Mouse (Mus musculus) intestine, embryonic 15.5 days (tissue): ENCODE measurements at regions not wholly inside any gene's neighbourhood (a gene's known extent, or its start where the extent isn't known, plus 50 kb on each side); places are given as distances from the start of the nearest gene placed in this dataset.

Experiments used
- ATAC-seq: fragments of 200-750 bp; cut with Nextera tagmentation; 2 replicates; pipeline ENCODE4 v1.8.0; 2017; ENCODE audit warnings: moderate TSS enrichment, moderate library complexity
- H3K27ac ChIP-seq: fragments of 300-500 bp; sonication (generic); 2 replicates; pipeline ENCODE4 v1.5.1; 2015; ENCODE audit warnings: mild to moderate bottlenecking, inconsistent platforms
- H3K27me3 ChIP-seq: fragments of 300-500 bp; sonication (generic); replicated peaks from 2 replicates; pipeline ENCODE4 v1.6.1; 2015; ENCODE audit warnings: inconsistent platforms
- H3K36me3 ChIP-seq: fragments of 300-500 bp; sonication (generic); 2 replicates; pipeline ENCODE4 v1.6.1; 2015; ENCODE audit warnings: inconsistent platforms
- H3K4me1 ChIP-seq: fragments of 300-500 bp; sonication (generic); replicated peaks from 2 replicates; pipeline ENCODE4 v1.6.1; 2015; ENCODE audit warnings: inconsistent platforms
- H3K4me2 ChIP-seq: fragments of 300-500 bp; sonication (generic); replicated peaks from 2 replicates; pipeline ENCODE4 v1.6.1; 2015; ENCODE audit warnings: mild to moderate bottlenecking, inconsistent platforms
- H3K4me3 ChIP-seq: fragments of 300-500 bp; sonication (generic); replicated peaks from 2 replicates; pipeline ENCODE4 v1.5.1; 2015; ENCODE audit warnings: inconsistent platforms
- H3K9ac ChIP-seq: fragments of 300-500 bp; sonication (generic); 2 replicates; pipeline ENCODE4 v1.6.1; 2015; ENCODE audit warnings: inconsistent platforms
- H3K9me3 ChIP-seq: fragments of 300-500 bp; sonication (generic); 2 replicates; pipeline ENCODE4 v1.6.1; 2016; ENCODE audit warnings: inconsistent platforms
- WGBS: fragments of 180-500 bp; shearing (Covaris S2); methylation state at CpG from one replicate; pipeline ENCODE4 v1.1.7; 2015; 5-methylcytosine and 5-hydroxymethylcytosine counted together

DNA sequence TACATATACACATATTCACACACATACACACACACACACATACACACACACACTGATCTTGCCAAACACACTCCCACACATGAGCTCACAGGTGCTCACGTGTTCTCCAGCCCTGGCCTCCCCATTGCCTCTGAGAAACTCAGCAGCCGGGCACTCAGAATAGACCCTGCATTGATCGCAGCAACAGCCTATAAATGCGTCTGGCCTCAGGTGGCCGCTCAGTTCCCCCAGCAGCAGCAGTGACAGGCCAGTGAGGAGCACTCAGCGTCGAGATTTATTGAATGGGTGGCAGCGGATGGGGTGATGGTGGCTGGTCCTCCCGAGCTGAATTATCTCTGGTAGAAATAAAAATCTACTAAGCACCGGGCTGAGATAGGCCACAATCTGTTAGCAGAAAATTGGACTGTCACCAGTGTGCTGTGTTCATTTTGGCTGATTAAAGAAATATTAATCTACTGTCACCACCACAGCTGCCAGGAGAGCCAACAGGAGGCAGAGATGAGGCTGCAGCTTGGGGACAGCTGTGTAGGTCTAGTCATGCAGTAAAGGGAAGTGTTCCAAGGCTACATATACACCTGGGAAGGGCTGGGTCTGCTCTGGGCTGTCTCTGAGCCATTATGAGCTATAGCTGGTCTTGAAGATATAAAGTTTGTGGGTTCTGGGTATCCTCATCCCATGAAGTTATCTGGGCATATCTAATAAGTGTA, 80.4 kb upstream of the Ttc34 start:
- H3K4me2 ChIP-seq: no peak overlapping the region
- H3K27ac ChIP-seq: no peak overlapping the region
- no peaks in the 10 kb centered on the region for H3K9me3 ChIP-seq
- no peaks in the 10 kb centered on the region for H3K27me3 ChIP-seq
- WGBS: 74% methylated on average over 10 of the region's 10 CpGs
- no peak overlapping the region for H3K4me3 ChIP-seq
- no peaks in the 10 kb centered on the region for H3K4me1 ChIP-seq
- no peak for ATAC-seq
- H3K9ac ChIP-seq: no peak overlapping the region
- H3K36me3 ChIP-seq: no peaks in the 10 kb centered on the region

DNA sequence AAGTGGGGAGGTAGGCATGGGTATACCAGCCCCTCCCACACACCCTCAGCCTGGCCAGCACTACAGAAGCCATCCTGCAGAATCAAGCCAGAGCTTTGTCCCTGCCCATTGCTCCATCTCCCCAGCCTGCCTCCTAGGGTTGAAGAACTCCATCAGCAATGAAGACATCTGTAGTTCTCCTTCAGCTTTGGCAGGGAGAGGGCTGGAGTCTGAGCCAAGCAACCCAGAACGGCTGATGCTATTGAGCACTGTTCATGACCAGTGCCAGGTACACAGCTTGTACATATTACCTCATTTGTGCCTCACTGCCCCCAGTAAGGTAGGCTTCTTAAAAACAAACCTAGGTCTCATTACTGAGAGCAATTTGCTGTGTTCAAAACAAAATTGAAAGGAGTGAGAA, 77.4 kb upstream of the Ttc34 start:
- H3K9ac ChIP-seq: no peak overlapping the region
- no peak overlapping the region for H3K27ac ChIP-seq
- no peaks in the 10 kb centered on the region for H3K9me3 ChIP-seq
- ATAC-seq: no peak
- H3K4me2 ChIP-seq: no peak overlapping the region
- no peaks in the 10 kb centered on the region for H3K27me3 ChIP-seq
- WGBS: 81% methylated on average over 1 of the region's 1 CpGs
- H3K4me1 ChIP-seq: no peaks in the 10 kb centered on the region
- H3K36me3 ChIP-seq: no peaks in the 10 kb centered on the region
- no peak overlapping the region for H3K4me3 ChIP-seq

DNA sequence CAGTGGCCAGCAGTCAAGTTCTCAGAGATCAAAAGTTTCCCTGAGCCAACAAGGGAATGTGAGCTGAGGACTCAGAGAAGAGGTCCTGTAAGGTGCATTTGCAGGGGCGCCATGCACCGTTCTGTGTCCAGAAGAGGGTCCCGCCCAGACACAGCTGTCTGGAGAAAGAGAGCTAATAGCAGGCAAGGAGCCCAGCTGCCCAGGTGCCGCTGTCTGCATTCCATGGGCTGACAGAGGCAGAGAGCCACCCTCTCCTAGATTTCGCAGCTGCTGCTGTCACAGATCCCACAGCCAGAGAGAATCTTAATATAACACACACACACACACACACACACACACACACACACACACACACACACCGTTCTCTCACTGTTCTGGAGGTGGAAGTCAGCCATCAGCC, 73.0 kb upstream of the Ttc34 start:
- 63% methylated on average over 6 of the region's 6 CpGs for WGBS

DNA sequence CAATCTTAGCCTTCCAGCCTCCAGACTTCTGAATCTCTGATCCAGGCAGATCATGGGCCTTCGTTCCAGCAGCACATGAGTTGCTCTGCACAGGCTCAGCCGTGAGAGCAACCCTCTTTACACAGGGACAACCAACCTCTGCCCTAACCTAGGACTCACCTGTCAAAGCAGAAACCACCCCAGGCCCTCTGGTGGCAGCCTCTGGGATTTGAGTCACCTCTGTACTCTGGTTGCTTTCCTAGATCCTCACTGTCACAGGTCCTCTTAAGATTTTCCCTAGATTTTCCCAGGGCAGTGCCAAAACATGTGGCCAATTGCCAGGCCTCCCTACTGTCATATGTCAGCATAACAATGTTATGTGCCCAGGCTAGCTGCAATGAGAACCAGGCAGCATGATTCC, 71.1 kb upstream of the Ttc34 start:
- peak; percentile 45; the same call in 1 of the 2 replicates for ATAC-seq

More for the DNA sequence above, 73.0 kb upstream of the Ttc34 start:
- no peaks in the 10 kb centered on the region for H3K27me3 ChIP-seq
- H3K4me2 ChIP-seq: no peak overlapping the region
- no peaks in the 10 kb centered on the region for H3K4me1 ChIP-seq
- H3K9ac ChIP-seq: no peak overlapping the region
- no peak overlapping the region for H3K4me3 ChIP-seq
- H3K9me3 ChIP-seq: no peaks in the 10 kb centered on the region
- no peak overlapping the region for H3K27ac ChIP-seq
- H3K36me3 ChIP-seq: no peaks in the 10 kb centered on the region
- no peak for ATAC-seq

DNA sequence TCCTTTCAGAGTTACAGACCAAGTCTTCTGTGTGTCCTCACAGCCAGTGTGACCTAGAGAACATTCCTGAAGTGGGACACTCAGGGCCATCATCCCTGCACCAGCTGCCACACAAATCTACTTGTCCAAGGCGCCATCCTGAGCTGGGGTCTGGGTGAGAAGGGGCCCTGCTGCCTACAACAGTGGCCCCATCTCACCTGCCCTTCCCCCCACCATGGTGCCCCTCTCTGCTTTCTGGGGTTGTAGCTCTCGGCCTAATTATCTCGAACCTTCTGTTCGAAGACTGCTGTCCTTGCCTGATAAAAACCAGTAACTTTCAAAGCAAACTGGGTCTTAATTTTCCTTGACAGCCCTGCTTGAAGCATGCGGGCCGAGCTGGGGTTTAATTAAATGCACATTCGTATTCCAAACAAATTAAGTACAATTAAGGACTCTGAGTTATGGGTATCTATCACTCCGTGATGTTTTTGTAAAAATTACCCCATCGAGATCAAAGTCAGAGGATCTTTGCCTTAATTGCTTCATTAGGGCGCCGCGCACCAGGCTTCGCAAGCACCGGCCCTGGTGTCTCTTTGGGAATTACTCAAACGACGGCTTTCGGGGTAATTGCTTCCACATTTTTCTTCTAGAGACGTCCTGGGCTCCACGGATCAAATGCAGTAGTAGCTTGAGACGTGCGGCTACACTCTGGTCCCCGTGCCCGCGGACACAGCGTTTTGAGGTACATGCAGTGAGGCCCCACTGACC, 65.8 kb upstream of the Ttc34 start:
- Histone ChIP-seq H3K36me3 (no peaks in the 10 kb centered on the region), H3K4me2 (no peak overlapping the region), H3K4me1 (no peaks in the 10 kb centered on the region), H3K9ac (no peak overlapping the region), H3K4me3 (no peak overlapping the region), H3K9me3 (no peaks in the 10 kb centered on the region), H3K27me3 (no peaks in the 10 kb centered on the region), H3K27ac (no peak overlapping the region)
- 65% methylated on average over 25 of the region's 25 CpGs for WGBS
- no peak for ATAC-seq

More for the DNA sequence above, 71.1 kb upstream of the Ttc34 start:
- H3K36me3 ChIP-seq: no peaks in the 10 kb centered on the region
- H3K27ac ChIP-seq: no peak overlapping the region
- no peak overlapping the region for H3K9ac ChIP-seq
- 28% methylated on average over 2 of the region's 2 CpGs for WGBS
- no peak overlapping the region for H3K4me3 ChIP-seq
- H3K4me2 ChIP-seq: no peak overlapping the region
- H3K27me3 ChIP-seq: no peaks in the 10 kb centered on the region
- H3K9me3 ChIP-seq: no peaks in the 10 kb centered on the region
- no peaks in the 10 kb centered on the region for H3K4me1 ChIP-seq

DNA sequence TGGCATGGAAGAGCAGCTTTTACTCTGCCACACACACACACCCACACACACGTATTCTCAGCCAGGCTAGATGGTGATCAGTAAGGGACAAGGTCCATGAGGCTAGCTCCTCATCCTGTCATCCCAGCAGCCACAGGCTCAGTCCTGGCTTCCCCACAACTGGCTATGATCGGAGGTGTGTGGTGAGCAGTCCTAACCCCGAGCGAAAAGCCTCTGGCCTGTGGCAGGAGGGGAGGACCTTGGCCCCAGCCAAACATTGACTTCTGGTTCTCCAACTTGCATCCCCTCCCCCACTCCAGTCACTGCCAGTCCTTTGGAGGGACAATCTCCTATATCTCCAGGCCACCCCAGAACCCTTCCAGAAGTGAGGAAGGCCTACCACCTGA, 65.2 kb upstream of the Ttc34 start:
- ATAC-seq: no peak

DNA sequence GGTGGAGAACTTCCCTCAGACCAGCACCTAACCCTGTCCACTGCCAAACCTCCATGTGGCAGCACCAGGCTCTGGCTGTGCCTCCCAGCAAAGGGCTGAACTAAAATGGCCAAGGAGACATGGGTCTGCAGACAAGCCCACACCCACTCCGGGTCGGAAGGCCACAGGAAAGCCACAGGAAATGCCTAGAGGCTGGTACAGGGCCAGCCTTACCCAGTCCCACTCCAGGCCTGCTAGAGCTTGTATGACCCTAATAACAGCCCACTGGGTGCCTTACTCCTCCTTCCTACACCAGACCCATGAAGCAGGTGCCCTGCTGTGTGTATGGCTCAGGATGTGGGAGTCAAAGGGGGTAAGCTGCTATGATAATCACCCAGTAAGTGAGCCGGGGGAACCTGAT, 63.4 kb upstream of the Ttc34 start:
- Histone ChIP-seq H3K9ac (no peak overlapping the region), H3K4me1 (no peaks in the 10 kb centered on the region), H3K36me3 (no peaks in the 10 kb centered on the region), H3K4me3 (no peak overlapping the region), H3K9me3 (no peaks in the 10 kb centered on the region), H3K27me3 (no peaks in the 10 kb centered on the region), H3K4me2 (no peak overlapping the region), H3K27ac (no peak overlapping the region)
- no peak for ATAC-seq
- 75% methylated on average over 3 of the region's 3 CpGs for WGBS

More for the DNA sequence above, 65.2 kb upstream of the Ttc34 start:
- Histone ChIP-seq H3K27me3 (no peaks in the 10 kb centered on the region), H3K9ac (no peak overlapping the region), H3K9me3 (no peaks in the 10 kb centered on the region), H3K4me1 (no peaks in the 10 kb centered on the region), H3K4me2 (no peak overlapping the region), H3K4me3 (no peak overlapping the region), H3K27ac (no peak overlapping the region), H3K36me3 (no peaks in the 10 kb centered on the region)
- 68% methylated on average over 4 of the region's 4 CpGs for WGBS

DNA sequence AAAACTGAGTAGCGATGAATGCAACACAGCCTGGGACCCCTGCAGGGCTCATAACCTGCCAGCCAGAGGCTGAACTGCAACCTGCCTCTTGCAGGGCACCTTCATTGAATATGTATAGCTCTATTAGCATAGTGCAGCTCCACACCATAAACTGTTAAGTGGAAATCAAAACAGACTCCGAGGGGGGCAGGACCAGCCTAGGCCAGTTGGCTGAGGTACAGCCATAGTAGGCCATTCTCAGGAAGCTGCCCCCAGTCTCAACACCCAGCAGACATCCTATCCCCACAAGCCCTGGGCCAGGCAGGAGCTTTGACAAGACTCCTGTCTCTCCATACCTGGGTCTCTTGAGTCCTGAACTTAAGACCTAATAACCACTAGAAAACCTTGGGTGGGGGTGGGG, 62.9 kb upstream of the Ttc34 start:
- H3K27me3 ChIP-seq: no peaks in the 10 kb centered on the region
- 65% methylated on average over 2 of the region's 2 CpGs for WGBS
- no peak overlapping the region for H3K9ac ChIP-seq
- no peak overlapping the region for H3K4me2 ChIP-seq
- no peaks in the 10 kb centered on the region for H3K9me3 ChIP-seq
- no peak overlapping the region for H3K4me3 ChIP-seq
- no peaks in the 10 kb centered on the region for H3K36me3 ChIP-seq
- no peaks in the 10 kb centered on the region for H3K4me1 ChIP-seq
- no peak overlapping the region for H3K27ac ChIP-seq
- ATAC-seq: no peak

DNA sequence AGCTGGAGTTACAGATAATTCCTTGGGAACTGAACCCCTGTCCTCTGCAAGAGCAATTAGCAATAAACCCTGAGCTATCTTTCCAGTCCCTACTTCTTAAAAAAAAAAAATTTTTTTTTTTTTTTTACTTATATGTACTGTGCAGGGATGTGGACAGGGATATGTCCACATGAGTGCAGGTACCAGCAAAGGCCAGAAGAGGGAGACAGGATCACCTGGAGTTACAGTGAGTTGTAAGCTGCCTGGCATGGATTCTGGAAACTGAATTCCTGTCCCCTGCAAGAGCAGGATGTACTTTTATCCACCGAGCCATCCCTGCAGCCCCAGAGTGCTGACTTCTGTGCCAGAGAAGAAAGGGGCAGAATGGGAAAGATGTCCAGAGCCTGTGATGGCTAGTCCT, 58.4 kb upstream of the Ttc34 start:
- Histone ChIP-seq H3K27me3 (no peaks in the 10 kb centered on the region), H3K9ac (no peak overlapping the region), H3K4me2 (no peak overlapping the region), H3K4me3 (no peak overlapping the region), H3K4me1 (no peaks in the 10 kb centered on the region), H3K9me3 (no peaks in the 10 kb centered on the region), H3K27ac (no peak overlapping the region), H3K36me3 (no peaks in the 10 kb centered on the region)
- ATAC-seq: no peak
- 90% methylated on average over 1 of the region's 1 CpGs for WGBS

DNA sequence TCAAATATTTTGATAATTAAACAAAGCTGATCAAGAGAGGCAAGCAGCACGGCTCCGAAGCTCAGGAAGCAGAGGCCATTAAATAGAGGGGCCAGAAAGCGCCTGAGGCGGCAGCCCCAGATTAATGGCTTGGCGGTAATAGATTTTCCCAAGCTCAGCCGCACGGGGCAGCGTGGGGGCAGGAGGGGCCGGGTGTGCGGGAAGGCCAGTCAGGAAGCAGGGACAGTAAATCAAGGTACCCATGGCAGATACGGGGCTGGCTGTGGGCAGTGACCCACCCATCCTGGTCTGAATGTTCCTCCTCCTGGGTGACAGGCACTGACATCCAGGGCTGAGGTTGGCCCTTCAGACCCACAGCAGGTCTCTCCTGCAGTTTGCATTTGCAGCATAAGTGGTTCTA, 55.9 kb upstream of the Ttc34 start:
- Histone ChIP-seq H3K27me3 (no peaks in the 10 kb centered on the region), H3K27ac (no peak overlapping the region), H3K36me3 (no peaks in the 10 kb centered on the region), H3K4me3 (no peak overlapping the region), H3K4me2 (no peak overlapping the region), H3K9me3 (no peaks in the 10 kb centered on the region), H3K4me1 (peaks cover 3% of the 10 kb centered on the region; the same call in 1 of the 2 replicates), H3K9ac (no peak overlapping the region)
- no peak for ATAC-seq
- WGBS: 25% methylated on average over 11 of the region's 11 CpGs

DNA sequence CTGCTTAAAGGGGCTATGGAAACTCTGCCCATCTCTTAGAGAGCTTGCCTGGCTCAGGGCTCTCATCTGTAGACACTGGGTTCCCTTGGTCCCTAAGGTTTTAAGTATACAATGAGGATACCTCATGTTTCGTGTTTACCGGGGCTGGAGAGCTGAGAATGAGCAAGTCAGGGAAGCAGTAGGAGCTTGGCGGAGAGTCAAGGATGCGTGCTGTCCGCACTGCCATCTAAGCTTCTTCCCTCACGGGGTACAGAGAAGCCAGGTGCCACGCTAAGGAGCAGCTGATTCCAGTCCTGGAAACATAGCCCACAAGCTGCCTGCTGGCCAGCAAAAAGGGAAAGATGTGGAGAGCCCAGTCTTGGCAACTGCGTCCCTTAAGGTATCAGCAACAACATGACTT, 55.0 kb upstream of the Ttc34 start:
- no peaks in the 10 kb centered on the region for H3K9me3 ChIP-seq
- H3K27me3 ChIP-seq: no peaks in the 10 kb centered on the region
- no peak for ATAC-seq
- H3K36me3 ChIP-seq: no peaks in the 10 kb centered on the region
- H3K9ac ChIP-seq: no peak overlapping the region
- no peak overlapping the region for H3K4me3 ChIP-seq
- no peak overlapping the region for H3K27ac ChIP-seq
- 87% methylated on average over 8 of the region's 8 CpGs for WGBS
- no peak overlapping the region for H3K4me2 ChIP-seq
- peaks cover 6% of the 10 kb centered on the region; the same call in 1 of the 2 replicates for H3K4me1 ChIP-seq

DNA sequence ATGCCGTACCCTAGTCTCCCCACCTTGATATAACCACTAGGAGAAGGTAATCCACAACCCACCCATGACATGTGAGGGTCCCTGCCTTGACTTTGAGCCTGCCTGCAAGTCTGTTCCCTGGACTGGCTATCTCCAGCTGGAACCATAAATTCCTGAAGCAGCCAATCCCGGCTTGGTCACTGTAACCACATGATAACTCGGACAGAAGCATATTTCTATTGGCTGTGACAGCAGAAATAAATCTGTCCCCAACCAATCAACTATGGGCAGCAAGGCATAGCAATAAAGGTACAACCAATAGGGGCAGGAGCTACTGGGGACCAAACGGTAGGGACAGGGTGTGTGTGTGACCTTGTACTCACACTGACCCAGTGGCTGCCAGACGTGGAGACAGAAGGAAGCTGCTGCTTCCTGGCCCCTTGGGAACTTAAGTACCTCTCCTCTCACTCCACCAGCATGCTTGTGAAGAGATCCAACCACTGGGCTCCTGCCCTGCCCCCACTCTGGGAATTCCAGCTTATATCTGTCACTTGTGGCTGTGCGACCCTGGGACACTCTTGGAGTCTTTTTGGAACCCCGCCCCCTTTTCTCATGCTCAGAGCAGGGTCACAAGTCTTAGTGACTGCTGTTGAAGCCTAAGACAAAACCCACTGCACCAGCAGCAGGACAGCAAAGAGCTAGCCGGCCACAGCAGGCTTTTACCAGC, 51.8 kb upstream of the Ttc34 start:
- H3K4me2 ChIP-seq: no peak overlapping the region
- peaks cover 15% of the 10 kb centered on the region for H3K4me1 ChIP-seq
- no peak overlapping the region for H3K4me3 ChIP-seq
- H3K9me3 ChIP-seq: no peaks in the 10 kb centered on the region
- ATAC-seq: peak; percentile 77
- no peak overlapping the region for H3K9ac ChIP-seq
- H3K36me3 ChIP-seq: no peaks in the 10 kb centered on the region
- 34% methylated on average over 8 of the region's 8 CpGs for WGBS
- no peaks in the 10 kb centered on the region for H3K27me3 ChIP-seq
- H3K27ac ChIP-seq: no peak overlapping the region
